Mouse (Mus musculus) ovary, adult 18-20 months (tissue): ENCODE results near the gene Zar1l.
"Not testable (repeated sequence)": the region's sequence is repeated elsewhere in the genome, so short reads cannot be mapped to it uniquely, and the experiment has no call there.

Experiments used
- DNase-seq: peaks from one replicate; pipeline ENCODE4 v3.0.0; 2022; ENCODE audit warnings: low spot score, mixed read lengths

The Zar1l gene

DNA sequence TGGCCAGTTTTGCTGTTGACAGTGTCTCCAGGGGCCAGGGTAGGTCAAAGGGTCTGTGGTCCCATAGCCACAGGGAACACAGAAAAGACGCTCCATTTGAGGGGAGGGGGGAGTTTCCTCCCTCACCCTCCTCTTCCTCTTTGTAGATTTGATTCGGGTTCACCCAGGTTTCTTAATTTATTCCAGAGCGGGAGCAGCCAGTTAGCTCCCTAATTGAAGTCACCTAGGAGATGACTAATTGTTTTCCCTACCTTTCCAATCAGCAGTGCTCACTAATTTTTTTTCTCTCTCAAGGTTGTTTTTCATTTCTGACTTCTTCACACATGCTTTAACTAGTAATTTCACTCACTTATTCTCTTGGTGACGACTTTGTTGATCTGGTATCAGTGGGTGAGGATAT is at the start of gene Zar1l:
Gene Zar1l (minus strand): TSS at position 101 of the 400 bp plus-strand sequence.
- DNase-seq: no peak

DNA sequence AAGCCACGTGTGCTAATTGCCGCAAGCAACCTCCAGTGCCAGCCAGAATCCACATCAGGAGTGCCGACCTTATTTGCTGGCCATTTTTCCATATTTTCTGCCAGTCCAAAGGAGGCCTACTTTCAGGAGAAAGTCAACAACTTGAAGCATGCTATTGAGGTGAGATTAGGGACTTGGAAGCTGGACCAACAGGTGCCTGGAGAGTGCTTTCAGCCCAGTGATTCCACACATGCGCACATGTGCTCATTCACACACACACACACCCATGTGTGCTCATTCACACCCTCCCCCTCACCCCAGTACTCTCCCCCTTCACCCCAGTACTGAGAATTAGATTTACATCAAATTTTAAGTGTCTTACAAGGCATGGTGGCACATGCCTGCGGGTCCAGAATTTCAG is 49.0 kb upstream of the Zar1l start:
- no peak for DNase-seq

GRCm38 (mm10) chr5:150566226-150566625 is 48.3 kb upstream of the Zar1l start:
- DNase-seq: no peak

DNA sequence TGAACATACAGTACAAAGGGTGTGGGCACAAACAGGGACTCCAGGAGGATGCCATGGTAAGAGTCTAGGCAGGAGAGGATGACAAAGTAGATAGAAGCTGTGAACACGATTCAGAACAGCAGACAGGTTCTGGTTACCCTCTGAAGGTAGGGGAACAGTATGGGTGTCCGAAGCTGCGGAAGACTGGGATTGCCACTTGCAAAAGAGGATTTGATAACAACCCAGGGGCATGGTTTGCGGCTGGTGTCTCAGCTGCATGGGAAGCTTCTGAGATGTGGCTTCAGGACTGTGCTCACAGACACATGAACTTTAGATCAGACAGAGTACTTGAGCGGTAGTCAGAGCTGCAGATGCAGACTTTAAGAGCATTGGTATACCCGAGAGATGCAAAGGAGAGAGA is 46.5 kb upstream of the Zar1l start:
- DNase-seq: no peak

DNA sequence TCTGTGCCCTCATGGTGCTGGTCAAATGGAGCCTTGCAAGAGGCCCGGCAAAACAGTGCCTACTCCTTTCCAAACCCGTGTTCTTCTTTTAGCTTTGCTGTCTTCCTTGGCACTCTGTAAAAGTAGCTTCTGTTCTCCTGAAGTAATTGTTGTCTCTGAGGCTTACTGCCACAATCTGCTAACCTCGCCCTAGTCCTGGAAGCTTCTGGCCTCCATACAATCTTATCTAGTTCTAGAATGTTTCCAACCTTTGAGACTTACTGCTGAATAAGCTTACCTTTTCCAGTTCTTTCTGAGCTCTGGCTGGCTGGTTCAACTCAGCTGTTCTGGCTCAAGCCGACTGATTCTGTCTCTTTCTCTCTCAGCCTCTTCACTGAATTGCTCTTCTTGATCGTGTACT is 43.8 kb upstream of the Zar1l start:
- DNase-seq: no peak

GRCm38 (mm10) chr5:150561376-150561775 is 43.4 kb upstream of the Zar1l start:
- DNase-seq: no peak

DNA sequence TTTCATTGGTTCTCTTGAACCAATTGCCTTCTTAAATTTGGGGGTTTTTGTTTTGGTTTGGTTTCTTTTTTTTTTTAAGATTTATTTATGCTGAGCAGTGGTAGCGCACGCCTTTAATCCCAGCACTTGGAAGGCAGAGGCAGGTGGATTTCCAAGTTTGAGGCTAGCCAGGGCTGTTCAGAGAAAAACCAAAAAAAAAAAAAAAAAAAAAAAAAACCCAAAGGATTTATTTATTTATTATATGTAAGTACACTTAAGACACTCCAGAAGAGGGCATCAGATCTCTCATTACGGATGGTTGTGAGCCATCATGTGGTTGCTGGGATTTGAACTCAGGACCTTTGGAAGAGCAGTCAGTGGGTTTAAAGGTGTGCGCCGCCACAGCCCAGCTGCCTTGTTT is 42.9 kb upstream of the Zar1l start:
- no peak for DNase-seq

DNA sequence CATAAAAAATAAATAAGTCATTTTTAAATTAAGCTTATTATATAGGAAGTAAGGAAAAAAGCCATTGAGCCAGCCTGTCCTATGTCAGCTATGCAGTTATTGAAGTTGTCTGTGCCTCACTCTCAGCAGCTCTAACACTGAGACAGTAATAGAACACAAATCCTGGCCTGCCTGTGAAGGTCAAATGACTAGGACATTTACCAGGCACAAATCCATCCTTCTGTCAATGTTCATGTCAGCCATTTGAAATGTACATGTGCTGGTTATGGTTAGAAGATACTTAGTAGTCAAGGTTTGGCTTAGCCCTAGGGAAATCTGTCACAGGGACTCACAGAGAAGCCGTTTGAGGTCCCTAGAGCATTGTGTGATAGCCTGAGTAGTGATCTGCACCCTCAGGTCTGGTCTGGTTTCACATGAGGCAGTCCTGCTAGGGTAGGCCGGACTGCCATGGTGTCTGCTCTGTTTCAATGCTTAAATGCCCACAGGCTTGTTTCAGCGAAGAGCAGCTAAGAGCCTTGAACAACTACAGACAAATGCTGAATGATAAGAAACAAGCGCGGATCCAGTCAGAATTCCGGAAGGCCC is 41.6 kb upstream of the Zar1l start:
- DNase-seq: no peak

DNA sequence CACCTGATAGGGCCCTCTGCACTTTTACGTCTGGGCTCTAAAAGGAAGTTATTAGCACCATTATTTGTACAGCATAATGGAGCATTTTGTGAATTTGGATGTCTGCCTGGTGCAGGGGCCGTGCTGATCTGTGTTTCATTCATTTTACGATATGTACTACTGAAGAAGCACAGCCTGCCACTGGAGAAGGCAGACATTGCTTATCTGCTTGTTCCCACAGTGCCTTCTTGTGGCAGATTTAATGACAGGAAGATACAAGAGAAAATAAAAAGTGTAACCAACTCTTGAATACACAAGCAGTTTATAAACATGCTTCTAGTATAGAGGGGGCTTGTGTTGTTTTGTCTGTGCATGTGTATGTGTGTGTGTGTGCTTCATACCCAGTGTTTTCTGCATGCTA is 33.7 kb upstream of the Zar1l start:
- no peak for DNase-seq

- DNase-seq: no peak
Measured at GRCm38 (mm10) chr5:150543184-150543583, 25.2 kb upstream of the Zar1l start.

- DNase-seq: no peak
Measured at GRCm38 (mm10) chr5:150541302-150541701, 23.3 kb upstream of the Zar1l start.

- no peak for DNase-seq
Measured at GRCm38 (mm10) chr5:150525239-150525638, 7.3 kb upstream of the Zar1l start.

DNA sequence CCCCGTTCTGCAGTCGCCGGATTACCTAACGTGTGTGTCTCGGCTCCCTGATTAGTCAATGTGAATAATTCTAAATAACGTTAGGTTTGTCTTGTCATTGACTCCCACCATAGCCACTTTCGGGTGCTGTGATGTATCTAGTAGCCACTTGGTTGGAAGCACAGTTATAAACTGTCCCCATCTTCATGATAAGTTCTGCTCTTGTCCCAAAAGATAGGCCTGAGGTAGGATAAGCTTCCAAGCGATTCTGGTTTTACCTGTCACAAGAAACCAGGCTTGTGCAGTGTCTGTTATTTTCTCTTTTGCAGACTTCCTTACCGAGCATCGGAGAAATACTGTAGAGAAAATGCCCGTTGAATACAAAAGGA is 4.9 kb upstream of the Zar1l start:
- DNase-seq: no peak

DNA sequence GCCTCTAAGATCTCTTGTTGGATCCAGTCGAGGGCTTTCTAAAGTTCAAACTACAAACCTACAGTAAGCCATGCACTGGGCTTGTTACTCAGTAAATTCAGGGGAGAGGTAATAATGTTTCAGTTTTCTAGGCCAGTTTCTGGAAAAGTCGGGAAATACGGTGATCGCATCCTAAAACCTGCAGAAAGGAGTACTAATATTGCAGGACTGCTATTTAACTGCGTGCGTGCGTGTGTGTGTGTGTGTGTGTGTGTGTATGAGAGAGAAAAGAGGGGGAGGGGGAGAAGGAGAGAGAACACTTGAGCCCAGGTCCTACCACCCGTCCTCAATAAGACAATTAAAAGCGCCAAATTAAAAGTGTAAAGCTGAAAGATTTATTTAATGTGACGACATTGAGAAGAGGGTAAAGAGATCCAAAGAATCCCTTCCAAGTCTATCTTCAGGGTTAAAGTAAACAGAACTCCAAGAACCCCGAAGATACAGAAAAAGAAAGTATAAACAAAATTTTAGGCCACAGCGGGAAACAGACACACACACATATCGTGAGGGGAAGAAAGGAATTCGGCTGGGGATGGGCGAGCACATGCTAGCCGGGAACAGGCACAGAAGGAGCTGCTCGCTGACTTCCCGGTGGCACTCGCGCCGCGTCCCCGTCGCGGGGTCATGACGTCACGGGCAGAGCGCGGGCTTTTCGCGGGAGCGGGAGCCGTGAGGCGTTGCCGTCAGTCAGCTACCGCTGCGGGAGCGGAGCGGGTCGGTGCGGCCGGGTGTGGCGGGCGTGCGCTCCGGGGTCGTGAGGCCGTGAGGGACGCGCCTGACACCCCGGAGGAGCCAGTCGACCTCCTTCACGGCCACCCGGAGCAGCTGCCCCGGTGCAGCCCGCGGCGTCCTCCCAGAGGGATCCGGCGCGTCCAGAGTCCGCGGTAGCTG is 4.2 kb upstream of the Zar1l start, which contains the start of gene Brca2:
Gene Brca2 (plus strand): TSS at position 694 of the 930 bp plus-strand sequence.
- DNase-seq: peak; percentile 79

- no peak for DNase-seq
Measured at GRCm38 (mm10) chr5:150519551-150519950, 1.6 kb upstream of the Zar1l start.

DNA sequence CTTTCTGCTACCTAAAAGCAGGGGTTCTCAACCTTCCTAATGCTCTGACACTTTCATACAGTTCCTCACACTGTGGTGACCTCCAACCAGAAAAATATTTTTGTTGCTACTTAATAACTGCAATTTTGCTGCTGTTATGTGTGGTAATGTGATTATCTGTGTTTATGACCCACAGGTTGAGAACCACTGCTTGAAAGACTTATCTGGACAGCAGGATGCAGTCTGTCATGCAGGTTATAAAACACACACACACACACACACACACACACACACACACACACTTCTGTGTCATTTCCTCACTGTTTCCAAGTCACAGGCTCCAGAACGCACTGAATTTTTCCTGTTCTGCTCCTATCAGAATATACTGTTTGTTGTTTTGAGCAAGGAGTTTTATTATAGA is 3.9 kb downstream of the Zar1l start:
- DNase-seq: no peak

DNA sequence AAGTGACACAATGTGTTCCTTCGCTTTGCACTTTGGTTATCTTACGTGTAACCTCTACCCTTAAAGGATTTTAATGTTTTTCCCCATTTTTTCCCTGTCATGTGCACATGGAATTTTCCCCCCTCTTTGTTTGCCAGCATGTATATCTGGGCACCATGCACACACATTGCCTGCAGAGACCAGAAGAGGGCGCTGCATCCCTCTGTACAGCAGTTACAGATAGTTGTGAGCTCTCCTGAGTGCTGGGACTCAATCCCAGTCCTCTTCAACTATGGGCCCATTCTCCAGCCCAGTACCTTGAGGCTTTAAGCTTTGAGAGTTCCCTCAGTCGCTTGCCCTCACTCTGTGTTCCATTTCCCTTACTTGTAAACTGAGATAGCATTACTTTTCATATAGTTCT is 4.7 kb downstream of the Zar1l start:
- no peak for DNase-seq

DNA sequence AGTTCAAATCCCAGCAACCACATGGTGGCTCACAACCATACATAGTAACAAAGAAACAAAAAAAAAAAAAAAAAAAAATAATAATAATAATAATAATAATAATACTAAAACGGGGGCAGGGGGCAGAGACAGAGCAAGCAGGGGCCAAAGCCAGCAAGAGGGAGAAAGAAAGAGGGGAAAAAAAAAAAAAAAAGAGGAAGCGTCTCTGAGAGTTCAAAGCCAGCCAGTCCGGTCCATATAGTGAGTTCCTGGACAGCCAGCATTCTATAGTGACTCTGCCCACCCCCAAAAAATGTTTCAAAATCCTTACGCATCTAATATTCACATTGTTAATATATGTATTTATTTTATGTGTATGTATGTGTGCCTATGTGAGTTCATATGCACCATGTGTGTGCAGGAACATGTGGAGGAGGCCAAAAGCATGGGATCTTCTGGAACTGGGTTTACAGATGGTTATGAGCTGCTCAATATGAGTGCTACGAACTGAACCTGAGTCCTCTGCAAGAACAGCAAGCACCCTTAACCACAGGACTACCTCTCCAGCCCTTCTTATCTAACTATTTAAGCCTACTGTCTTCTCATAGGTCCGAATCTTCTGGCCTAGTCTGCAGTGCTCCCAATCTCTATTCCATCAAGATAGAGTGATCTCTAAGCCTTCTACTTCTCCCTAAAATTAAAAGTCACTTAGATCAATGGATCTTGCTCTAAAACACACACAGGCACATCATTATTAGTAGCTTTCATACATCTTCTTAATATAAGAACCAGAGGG is 7.3 kb downstream of the Zar1l start:
- no peak for DNase-seq

- no peak for DNase-seq
Measured at GRCm38 (mm10) chr5:150495792-150496191, 22.2 kb downstream of the Zar1l start.

- DNase-seq: not testable (repeated sequence)
Measured at GRCm38 (mm10) chr5:150491573-150492173, 26.3 kb downstream of the Zar1l start.

DNA sequence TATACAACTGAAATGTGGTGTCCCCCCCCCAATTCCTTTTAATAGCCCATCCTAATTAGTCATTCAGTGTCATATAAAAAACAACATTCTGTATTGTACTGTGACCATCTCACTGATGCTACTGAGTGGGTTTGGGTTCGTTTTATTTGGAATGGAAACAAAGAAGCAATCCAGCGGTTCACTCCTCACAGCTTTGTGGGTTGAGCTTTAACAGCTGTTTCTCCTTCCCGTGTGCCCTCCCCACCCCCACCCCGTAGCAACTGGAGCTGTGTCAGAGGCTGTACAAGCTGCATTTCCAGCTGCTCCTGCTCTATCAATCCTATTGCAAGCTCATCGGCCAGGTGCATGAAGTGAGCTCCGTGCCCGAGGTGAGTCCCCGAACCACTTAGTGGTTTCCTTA is 27.1 kb downstream of the Zar1l start:
- no peak for DNase-seq

DNA sequence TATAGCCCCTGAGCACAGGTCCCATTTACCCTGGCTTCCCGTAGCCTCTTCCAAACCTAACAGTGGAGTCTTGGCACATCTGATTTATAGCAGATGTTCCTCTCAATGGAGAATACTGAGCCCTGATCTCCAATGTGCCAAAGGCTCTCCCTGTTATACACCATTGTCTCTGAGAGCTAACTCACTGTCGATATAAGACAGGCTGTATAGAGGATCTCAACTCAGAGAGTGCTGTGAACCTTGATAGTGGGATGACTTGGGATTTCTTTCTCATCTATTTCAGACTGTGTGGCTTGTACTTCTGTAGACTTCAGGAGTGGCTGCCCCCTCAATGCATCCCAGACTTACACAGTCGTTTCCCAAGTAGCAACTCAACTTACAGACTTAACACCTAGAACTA is 27.7 kb downstream of the Zar1l start:
- no peak for DNase-seq
